Mouse (Mus musculus): ENCODE results near the gene Ndufs1. TPM values are rescaled to one million over a fixed set of nuclear protein-coding genes. Genes with fewer than 3 reads are reported as not detected.
A peak's percentile ranks its signal among the peaks of the same experiment; 100 is the strongest.
"Not testable (repeated sequence)": the region's sequence is repeated elsewhere in the genome, so short reads cannot be mapped to it uniquely, and the experiment has no call there.

Gene Ndufs1
- polyA plus RNA-seq, 1 experiment from 2014 or later = 136 TPM

DNA sequence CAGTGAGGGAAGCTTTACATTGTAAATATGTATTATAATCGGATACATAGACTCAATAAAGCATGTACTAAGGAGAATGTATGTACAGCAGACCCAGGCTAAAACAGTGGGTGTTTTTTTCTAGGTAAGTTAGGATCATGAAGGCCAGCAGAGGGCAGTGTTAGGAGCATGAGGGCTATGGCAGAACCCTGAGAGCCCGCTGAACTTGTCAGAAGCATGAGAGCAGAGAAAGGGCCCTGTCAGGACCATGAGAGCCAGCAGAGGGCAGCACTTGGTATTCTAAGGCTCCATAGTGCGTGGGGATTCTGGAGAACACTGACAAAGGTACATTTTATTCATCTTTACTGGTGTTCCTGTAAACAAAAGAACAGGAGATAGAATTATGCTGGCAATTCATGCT is 4.4 kb upstream of the Ndufs1 start:
- Histone ChIP-seq H3K36me3 (replicated peaks) (no peaks in the 10 kb centered on the region; the same call in 1 of the 2 replicates), H3K27me3 (replicated peaks) (no peaks in the 10 kb centered on the region), H3K4me3 (no peak overlapping the region), H3K27ac (peak overlapping the region; percentile 57; the same call in 1 of the 2 replicates), H3K4me1 (peaks cover 14% of the 10 kb centered on the region), H3K9ac (no peak overlapping the region), H3K4me2 (no peak overlapping the region), H3K9me3 (no peaks in the 10 kb centered on the region)
- WGBS = 3% methylated on average over 3 of the region's 3 CpGs
- ATAC-seq (replicated peaks) = peak; percentile 79

DNA sequence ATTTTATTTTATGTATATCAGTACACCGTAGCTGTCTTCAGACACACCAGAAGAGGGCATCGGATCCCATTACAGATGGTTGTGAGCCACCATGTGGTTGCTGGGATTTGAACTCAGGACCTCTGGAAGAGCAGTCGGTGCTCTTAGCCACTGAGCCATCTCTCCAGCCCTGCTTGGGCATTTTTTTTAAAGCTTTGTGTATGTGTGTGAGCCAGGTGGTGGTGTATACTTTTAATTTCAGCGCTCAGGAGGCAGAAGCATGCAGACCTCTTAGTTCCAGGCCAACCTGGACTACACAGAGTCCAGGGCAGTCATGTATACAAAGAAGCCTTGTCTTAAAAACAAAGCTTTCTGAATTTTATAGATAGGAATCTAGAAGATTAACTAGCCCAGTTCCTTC is 3.9 kb upstream of the Ndufs1 start:
- not testable (repeated sequence) for H3K9ac ChIP-seq; H3K36me3 ChIP-seq (replicated peaks); ATAC-seq (replicated peaks); H3K9me3 ChIP-seq; H3K4me3 ChIP-seq; H3K4me2 ChIP-seq; H3K27ac ChIP-seq; H3K27me3 ChIP-seq (replicated peaks)
- whole genome bisulfite sequencing = 69% methylated on average over 4 of the region's 4 CpGs
- peaks cover 18% of the 10 kb centered on the region for H3K4me1 ChIP-seq

DNA sequence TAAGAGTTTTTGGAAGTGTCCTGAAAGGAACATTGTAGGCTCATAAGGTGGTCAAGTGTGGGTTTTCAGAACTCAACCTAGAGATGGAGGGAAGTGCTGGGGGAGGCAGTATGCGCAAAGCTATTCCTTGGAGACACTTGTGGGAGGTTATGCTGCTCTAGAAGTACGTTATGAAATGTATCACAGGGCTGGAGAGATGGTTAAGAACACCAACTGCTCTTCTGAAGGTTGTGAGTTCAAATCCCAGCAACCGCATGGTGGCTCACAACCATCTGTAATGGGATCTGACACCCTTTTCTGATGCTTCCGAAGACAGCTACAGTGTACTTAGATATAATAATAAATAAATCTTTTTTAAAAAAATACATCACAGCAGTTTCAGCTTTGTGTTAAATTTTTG is 3.5 kb upstream of the Ndufs1 start:
- H3K36me3 ChIP-seq (replicated peaks) = no peaks in the 10 kb centered on the region; the same call in 1 of the 2 replicates
- H3K27ac ChIP-seq = no peak overlapping the region
- WGBS = 93% methylated on average over 4 of the region's 4 CpGs

DNA sequence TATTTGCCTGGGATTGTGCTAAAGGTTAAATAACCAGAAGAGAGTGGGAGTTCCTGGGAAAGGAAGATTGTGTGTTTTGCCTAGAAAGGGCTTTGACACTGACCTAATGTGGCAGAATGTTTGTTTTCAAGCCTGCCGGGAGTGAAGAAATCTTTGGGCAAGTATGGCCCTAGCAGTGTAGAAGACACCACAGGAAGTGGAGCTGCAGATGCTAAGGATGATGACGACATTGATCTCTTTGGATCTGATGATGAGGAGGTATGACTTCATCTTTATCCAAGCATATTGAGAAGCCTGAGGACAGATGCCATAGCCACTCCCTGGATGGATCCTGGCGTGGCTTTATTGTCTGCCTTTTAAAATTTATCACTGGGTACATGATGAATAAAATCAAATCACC is 1.7 kb upstream of the Ndufs1 start:
- Histone ChIP-seq H3K4me1 (peaks cover 29% of the 10 kb centered on the region), H3K9me3 (no peaks in the 10 kb centered on the region), H3K27me3 (replicated peaks) (no peaks in the 10 kb centered on the region), H3K36me3 (replicated peaks) (no peaks in the 10 kb centered on the region; the same call in 1 of the 2 replicates), H3K4me2 (peak overlapping the region; percentile 83; the same call in 1 of the 2 replicates), H3K9ac (no peak overlapping the region), H3K4me3 (peak overlapping the region; percentile 72), H3K27ac (no peak overlapping the region)
- ATAC-seq (replicated peaks) = no peak
- 77% methylated on average over 3 of the region's 3 CpGs for WGBS

More for the DNA sequence above, 3.5 kb upstream of the Ndufs1 start:
- no peak overlapping the region for H3K4me3 ChIP-seq
- H3K9ac ChIP-seq = no peak overlapping the region
- H3K27me3 ChIP-seq (replicated peaks) = no peaks in the 10 kb centered on the region
- H3K4me2 ChIP-seq = no peak overlapping the region
- peaks cover 22% of the 10 kb centered on the region for H3K4me1 ChIP-seq
- H3K9me3 ChIP-seq = no peaks in the 10 kb centered on the region
- ATAC-seq (replicated peaks) = no peak

DNA sequence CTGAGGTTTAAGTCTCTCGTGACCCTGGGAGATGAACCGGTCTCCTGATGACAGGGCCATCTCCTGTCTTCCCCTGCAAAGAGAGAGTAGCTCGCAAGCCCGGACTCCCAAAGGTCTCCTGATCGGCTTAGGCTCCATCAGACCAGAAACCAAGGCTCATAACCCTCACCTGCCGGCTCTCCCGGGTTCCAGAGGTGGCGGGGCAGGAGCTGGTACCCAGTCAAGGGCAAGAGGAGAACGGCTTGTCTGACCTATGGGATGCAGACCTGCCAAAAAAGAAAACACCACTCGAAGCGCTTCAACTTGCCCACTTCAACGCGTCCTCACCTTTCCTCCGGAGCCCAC is 402 bp downstream of the Ndufs1 start:
- Histone ChIP-seq H3K4me1 (peaks cover 26% of the 10 kb centered on the region), H3K27ac (peak overlapping the region; percentile 92), H3K9ac (peak overlapping the region; percentile 86), H3K36me3 (replicated peaks) (peaks cover 5% of the 10 kb centered on the region; the same call in 1 of the 2 replicates), H3K4me2 (peak overlapping the region; percentile 83), H3K27me3 (replicated peaks) (no peaks in the 10 kb centered on the region), H3K9me3 (no peaks in the 10 kb centered on the region), H3K4me3 (peak overlapping the region; percentile 72)
- under 1% methylated on average over 14 of the region's 14 CpGs for WGBS
- ATAC-seq (replicated peaks) = peak; percentile 64

DNA sequence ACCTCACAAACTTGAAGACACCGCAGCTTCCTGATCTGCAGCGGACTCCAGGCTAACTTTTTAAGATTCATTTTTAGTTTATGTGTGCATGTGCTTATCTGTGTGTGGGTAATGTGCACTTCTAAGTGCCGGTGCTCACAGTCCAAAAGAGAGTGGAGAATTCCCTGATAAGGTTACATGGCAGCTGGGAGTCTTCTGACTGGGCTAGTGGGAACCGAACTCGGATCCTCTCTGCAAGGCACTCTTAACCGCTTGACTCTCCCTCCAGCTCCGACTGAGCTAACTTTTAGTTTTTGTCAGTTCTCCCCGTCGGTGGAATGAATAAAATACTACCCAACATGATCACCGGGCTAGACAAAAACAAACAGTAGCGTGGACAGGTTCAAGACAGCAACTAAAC is 780 bp downstream of the Ndufs1 start:
- Histone ChIP-seq H3K4me2 (peak overlapping the region; percentile 83), H3K9ac (peak overlapping the region; percentile 86), H3K27me3 (replicated peaks) (no peaks in the 10 kb centered on the region), H3K4me1 (peaks cover 26% of the 10 kb centered on the region), H3K27ac (peak overlapping the region; percentile 92), H3K4me3 (peak overlapping the region; percentile 72), H3K36me3 (replicated peaks) (peaks cover 8% of the 10 kb centered on the region; the same call in 1 of the 2 replicates), H3K9me3 (no peaks in the 10 kb centered on the region)
- 10% methylated on average over 11 of the region's 11 CpGs for WGBS
- no peak for ATAC-seq (replicated peaks)

DNA sequence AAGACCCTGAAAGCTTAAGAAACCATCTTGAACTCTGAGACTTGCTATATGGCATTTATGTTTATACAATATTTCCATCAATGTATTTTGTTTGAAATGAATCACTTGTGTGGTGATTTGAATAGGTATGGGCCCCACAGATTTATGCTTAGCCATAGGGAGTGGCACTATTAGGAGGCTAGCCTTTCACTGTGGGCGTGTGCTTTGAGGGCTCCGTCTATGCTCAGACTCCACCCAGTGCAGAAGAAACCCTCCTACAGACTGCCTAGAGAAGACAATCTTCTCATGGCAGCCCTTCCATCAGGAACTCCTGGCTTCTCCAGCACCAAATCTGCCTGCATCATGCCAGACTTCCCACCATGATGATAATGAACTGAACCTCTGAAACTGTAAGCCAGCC is 8.0 kb downstream of the Ndufs1 start:
- Histone ChIP-seq H3K4me3 (no peak overlapping the region), H3K4me2 (no peak overlapping the region), H3K27ac (no peak overlapping the region), H3K4me1 (no peaks in the 10 kb centered on the region), H3K9me3 (no peaks in the 10 kb centered on the region), H3K36me3 (replicated peaks) (peaks cover 39% of the 10 kb centered on the region), H3K27me3 (replicated peaks) (no peaks in the 10 kb centered on the region), H3K9ac (no peak overlapping the region)
- no peak for ATAC-seq (replicated peaks)
- 89% methylated on average over 2 of the region's 2 CpGs for WGBS

DNA sequence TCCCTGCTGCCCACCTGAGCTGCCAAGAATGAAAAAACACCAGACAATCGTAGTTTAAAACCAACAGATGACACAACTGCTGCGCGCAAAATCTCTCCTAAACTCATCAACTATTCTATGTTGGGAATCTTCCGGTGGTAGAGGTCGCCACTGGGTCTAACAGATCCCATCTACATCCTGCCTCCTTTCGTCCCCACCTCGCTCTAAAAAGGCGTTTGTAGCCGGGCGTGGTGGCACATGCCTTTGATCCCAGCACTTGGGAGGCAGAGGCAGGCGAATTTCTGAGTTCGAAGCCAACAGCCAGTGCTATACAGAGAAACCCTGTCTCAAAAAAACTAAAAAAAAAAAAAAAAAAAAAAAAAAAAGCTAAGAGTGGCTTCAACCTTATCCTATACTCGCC is 36.4 kb downstream of the Ndufs1 start:
- WGBS = 96% methylated on average over 13 of the region's 13 CpGs
- Histone ChIP-seq H3K36me3 (replicated peaks) (peaks cover 19% of the 10 kb centered on the region; the same call in 1 of the 2 replicates), H3K4me3 (no peak overlapping the region), H3K27ac (no peak overlapping the region), H3K9ac (no peak overlapping the region), H3K4me1 (no peaks in the 10 kb centered on the region), H3K9me3 (no peaks in the 10 kb centered on the region), H3K27me3 (replicated peaks) (no peaks in the 10 kb centered on the region), H3K4me2 (no peak overlapping the region)
- ATAC-seq (replicated peaks) = no peak

DNA sequence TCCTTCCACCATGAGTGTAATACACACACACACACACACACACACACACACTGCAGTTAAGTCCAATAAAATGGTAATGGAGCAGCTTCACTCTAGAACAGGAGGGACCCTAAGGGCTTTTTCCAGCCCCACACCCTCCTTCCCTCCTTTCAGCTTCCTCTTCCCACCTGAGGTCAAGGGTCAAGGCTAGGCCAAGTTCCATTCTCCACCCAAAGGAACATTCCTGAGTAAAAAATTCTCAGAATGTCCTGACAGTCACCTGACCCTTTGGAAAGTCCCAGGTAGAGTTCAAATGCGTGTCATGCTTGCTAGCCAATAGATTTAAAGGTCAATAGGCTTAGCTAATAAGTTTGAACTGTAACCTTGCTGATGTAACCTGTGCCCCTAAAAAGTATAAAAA is 38.0 kb downstream of the Ndufs1 start:
- not testable (repeated sequence) for H3K27ac ChIP-seq; H3K4me1 ChIP-seq; H3K4me2 ChIP-seq; H3K9me3 ChIP-seq; H3K4me3 ChIP-seq; ATAC-seq (replicated peaks); H3K27me3 ChIP-seq (replicated peaks); H3K9ac ChIP-seq
- peaks cover 12% of the 10 kb centered on the region; the same call in 1 of the 2 replicates for H3K36me3 ChIP-seq (replicated peaks)
- 98% methylated on average over 1 of the region's 1 CpGs for WGBS

DNA sequence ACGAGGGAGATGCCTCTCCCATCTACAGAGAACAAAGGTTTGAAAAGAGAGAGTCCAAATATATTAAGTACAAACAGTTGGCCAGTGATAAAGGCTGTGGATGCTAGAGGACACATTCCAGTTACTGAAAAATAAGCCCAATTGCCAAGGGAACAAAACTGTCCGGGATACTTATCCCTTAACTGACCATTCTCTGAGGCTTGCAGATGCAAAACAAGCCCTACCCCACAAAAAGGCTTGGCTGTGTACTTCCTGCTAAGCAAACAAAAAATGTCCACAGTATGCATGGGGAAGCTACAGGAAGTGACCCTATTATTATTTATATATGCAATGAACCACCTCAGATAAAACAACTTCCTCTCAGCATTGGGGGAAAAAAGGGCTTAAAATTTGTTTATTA is 38.7 kb downstream of the Ndufs1 start:
- Histone ChIP-seq H3K4me2 (no peak overlapping the region), H3K27ac (no peak overlapping the region), H3K9me3 (no peaks in the 10 kb centered on the region), H3K9ac (no peak overlapping the region), H3K4me3 (no peak overlapping the region), H3K36me3 (replicated peaks) (peaks cover 9% of the 10 kb centered on the region; the same call in 1 of the 2 replicates), H3K4me1 (no peaks in the 10 kb centered on the region), H3K27me3 (replicated peaks) (no peaks in the 10 kb centered on the region)
- WGBS = 80% methylated on average over 2 of the region's 2 CpGs
- no peak for ATAC-seq (replicated peaks)

DNA sequence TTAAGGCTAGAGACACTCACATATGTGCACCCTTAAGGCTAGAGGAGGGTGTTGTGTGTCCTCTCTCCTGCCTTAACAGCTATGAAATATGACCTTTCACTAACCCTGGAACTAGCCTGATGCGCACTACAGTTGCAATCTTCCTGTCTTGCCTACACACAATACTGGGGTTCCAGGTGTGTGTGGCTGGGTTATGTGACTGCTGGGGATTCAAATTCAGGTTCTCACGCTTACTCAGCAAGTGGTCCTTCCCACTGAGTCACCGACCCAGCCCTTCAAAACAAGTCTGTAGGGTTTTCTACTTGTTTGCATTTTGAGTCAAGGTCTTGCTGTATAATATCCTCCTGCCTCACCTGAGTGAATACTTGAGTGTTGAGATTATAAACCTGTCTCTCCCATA is 42.1 kb downstream of the Ndufs1 start:
- Histone ChIP-seq H3K9me3 (no peaks in the 10 kb centered on the region), H3K4me3 (no peak overlapping the region), H3K27me3 (replicated peaks) (no peaks in the 10 kb centered on the region), H3K27ac (no peak overlapping the region), H3K36me3 (replicated peaks) (peaks cover 9% of the 10 kb centered on the region; the same call in 1 of the 2 replicates), H3K9ac (no peak overlapping the region), H3K4me1 (peaks cover 3% of the 10 kb centered on the region; the same call in 1 of the 2 replicates), H3K4me2 (no peak overlapping the region)
- ATAC-seq (replicated peaks) = no peak
- WGBS = 85% methylated on average over 3 of the region's 3 CpGs

DNA sequence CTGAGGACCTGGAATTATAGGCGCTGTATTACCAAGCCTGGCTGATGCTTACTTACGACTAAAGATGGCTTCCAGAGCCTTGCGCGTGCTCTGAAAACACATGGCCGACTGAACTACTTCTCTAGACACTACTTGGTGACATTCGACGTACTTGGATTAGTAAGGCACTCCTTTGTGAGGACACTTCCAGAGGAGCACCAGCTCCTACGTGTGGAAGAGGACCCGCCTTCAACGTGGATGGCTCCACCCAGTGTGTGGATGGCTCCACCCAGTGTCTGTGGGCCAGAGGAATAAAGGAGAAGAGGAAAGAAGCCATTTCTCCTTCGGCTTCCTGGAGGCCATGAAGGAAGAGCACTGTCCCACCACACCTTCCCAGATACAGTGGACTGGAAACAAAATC is 44.9 kb downstream of the Ndufs1 start:
- H3K9me3 ChIP-seq = no peaks in the 10 kb centered on the region
- 94% methylated on average over 11 of the region's 11 CpGs for WGBS
- no peak for ATAC-seq (replicated peaks)
- H3K27ac ChIP-seq = no peak overlapping the region
- H3K4me1 ChIP-seq = peaks cover 3% of the 10 kb centered on the region
- H3K4me2 ChIP-seq = no peak overlapping the region
- no peak overlapping the region for H3K9ac ChIP-seq
- no peaks in the 10 kb centered on the region for H3K27me3 ChIP-seq (replicated peaks)
- no peaks in the 10 kb centered on the region for H3K36me3 ChIP-seq (replicated peaks)
- no peak overlapping the region for H3K4me3 ChIP-seq

DNA sequence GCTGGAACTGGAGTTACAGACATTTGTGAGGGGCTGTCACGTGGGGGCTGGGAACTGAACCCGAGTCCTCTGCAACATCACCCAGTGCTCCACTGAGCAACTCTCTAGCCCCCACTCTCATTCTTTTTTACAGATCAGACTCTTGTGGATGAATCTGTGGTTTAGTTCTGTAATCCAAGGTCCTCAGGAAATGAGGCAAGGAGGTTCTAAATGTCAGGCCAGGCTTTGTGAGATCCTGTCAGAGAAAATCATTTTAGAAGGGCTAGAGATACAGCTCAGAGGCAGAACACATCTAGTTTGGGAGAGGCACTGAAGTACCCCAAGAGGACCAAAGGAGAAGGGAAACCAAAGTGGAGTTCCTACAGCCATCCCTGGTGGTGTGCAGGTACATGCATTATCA is 45.8 kb downstream of the Ndufs1 start:
- Histone ChIP-seq H3K9ac (no peak overlapping the region), H3K4me2 (no peak overlapping the region), H3K9me3 (no peaks in the 10 kb centered on the region), H3K36me3 (replicated peaks) (no peaks in the 10 kb centered on the region), H3K4me1 (peaks cover 3% of the 10 kb centered on the region), H3K27me3 (replicated peaks) (no peaks in the 10 kb centered on the region), H3K27ac (no peak overlapping the region), H3K4me3 (no peak overlapping the region)
- WGBS = 90% methylated on average over 2 of the region's 2 CpGs
- no peak for ATAC-seq (replicated peaks)
